In genomic region chr10:28128011-28128410, GRCm38 (mm10) we compare ENCODE assay signal across 13 mouse cellular contexts. TPM values are rescaled to one million over a fixed set of nuclear protein-coding genes. Genes with fewer than 3 reads are reported as not detected.
DNase-seq lines count a peak whose midpoint lies in the region.
"Had no signal": no experiment of that assay in that cellular context is flagged by ENCODE, and none has a peak within 500 bp of the region (broad histone marks: within the 10 kb centered on the region; RNA-seq: fewer than 3 reads in every experiment).

No protein-coding gene starts in this region.

- intact Hi-C loops in left cerebral cortex, postnatal 4 days (cut with DNase I) = no loop called here

- DNase-seq in cerebellum, postnatal 10 days = peak; percentile 37 to 42
- no peak for DNase-seq in cerebellum, adult 9-11 months
- peak; percentile 24 to 51 for DNase-seq in left cerebral cortex, adult 18-20 months (ENCODE audit: low spot score in 2 of 2)
- DNase-seq in left cerebral cortex, postnatal 4 days = no peak
- peak; percentile 43 for DNase-seq in layer of hippocampus, adult 9-10 months (ENCODE audit: low spot score)
- peak; percentile 12 for DNase-seq in right cerebral cortex, postnatal 4 days
- no peak for DNase-seq in cerebellum, postnatal 25 days
- DNase-seq in cerebellum, adult 9-10 months = no peak
- DNase-seq: adrenal gland, postnatal 36 days; cerebellum, adult 18-20 months; kidney, postnatal 4 days; liver; retina, postnatal 1 day had no signal

RNA-seq across cellular contexts. Expression of gene Ptprk, which starts 53.4 kb away (rescaled TPM):
- total RNA-seq in left cerebral cortex, adult 18-20 months (2021) = 10 to 100 TPM; 61.4 to 62.5 TPM
- 100 to 1,000 TPM; 205 to 271 TPM for total RNA-seq in left cerebral cortex, postnatal 4 days (2021)

Comparison
In these comparisons a context has a peak if more than half of its experiments do, and no peak if none do; other contexts are left out.
1. DNase-seq: peak in cerebellum, postnatal 10 days (2 of 2), left cerebral cortex, adult 18-20 months (2 of 2), layer of hippocampus, adult 9-10 months (single experiment) and right cerebral cortex, postnatal 4 days (single experiment); none in cerebellum, adult 9-11 months (single experiment), left cerebral cortex, postnatal 4 days (single experiment), cerebellum, postnatal 25 days (0 of 2) and cerebellum, adult 9-10 months (single experiment).